Mouse (Mus musculus) intestine, embryonic 16.5 days (tissue): Measurements from ENCODE around the gene Prkn. TPM values are rescaled to one million over a fixed set of nuclear protein-coding genes. Genes with fewer than 3 reads are reported as not detected.

Experiments
- ATAC-seq: fragments of 200-750 bp; cut with Nextera tagmentation; 2 replicates; pipeline ENCODE4 v1.8.0; 2017; ENCODE audit warnings: moderate TSS enrichment, moderate library complexity
- H3K27ac ChIP-seq: fragments of 300-500 bp; sonication (generic); 2 replicates; pipeline ENCODE4 v1.5.1; 2014; ENCODE audit warnings: mild to moderate bottlenecking, low read length
- H3K27me3 ChIP-seq: fragments of 300-500 bp; sonication (generic); replicated peaks from 2 replicates; pipeline ENCODE4 v1.6.1; 2014; ENCODE audit warnings: low read length, control low read depth, mixed read lengths; ENCODE audit not compliant: control insufficient read depth, insufficient read depth
- H3K36me3 ChIP-seq: fragments of 300-500 bp; sonication (generic); 2 replicates; pipeline ENCODE4 v1.6.1; 2014; ENCODE audit warnings: low read length, control low read depth; ENCODE audit not compliant: control insufficient read depth, insufficient read depth
- H3K4me1 ChIP-seq: fragments of 300-500 bp; sonication (generic); 2 replicates; pipeline ENCODE4 v1.6.1; 2014; ENCODE audit warnings: low read length, control low read depth, mixed read lengths; ENCODE audit not compliant: control insufficient read depth, insufficient read depth
- H3K4me2 ChIP-seq: fragments of 300-500 bp; sonication (generic); 2 replicates; pipeline ENCODE4 v1.6.1; 2014; ENCODE audit warnings: low read depth, low read length, control low read depth
- H3K4me3 ChIP-seq: fragments of 300-500 bp; sonication (generic); 2 replicates; pipeline ENCODE4 v1.5.1; 2014; ENCODE audit warnings: mild to moderate bottlenecking, low read length
- H3K9ac ChIP-seq: fragments of 300-500 bp; sonication (generic); 2 replicates; pipeline ENCODE4 v1.6.1; 2014; ENCODE audit warnings: low read depth, low read length
- H3K9me3 ChIP-seq: fragments of 300-500 bp; sonication (generic); 2 replicates; pipeline ENCODE4 v1.6.1; 2016; ENCODE audit warnings: low read length, control low read depth; ENCODE audit not compliant: control insufficient read depth
- WGBS: fragments of 180-500 bp; shearing (Covaris S2); extraction: QIAGEN DNeasy Blood & Tissue Kit; methylation state at CpG from one replicate; pipeline ENCODE4 v1.1.7; 2014; 5-methylcytosine and 5-hydroxymethylcytosine counted together
- polyA plus RNA-seq: library from polyadenylated mRNA; unstranded; fragments of >200 nt; fragmentation: Nextera tagmentation; extraction: Ambion mirVana; gene quantifications from 2 replicates; pipeline ENCODE4 v1.2.1, GENCODE M21; 2015

Gene Prkn
- polyA plus RNA-seq, 1 experiment from 2014 or later, result 1.3 TPM

DNA sequence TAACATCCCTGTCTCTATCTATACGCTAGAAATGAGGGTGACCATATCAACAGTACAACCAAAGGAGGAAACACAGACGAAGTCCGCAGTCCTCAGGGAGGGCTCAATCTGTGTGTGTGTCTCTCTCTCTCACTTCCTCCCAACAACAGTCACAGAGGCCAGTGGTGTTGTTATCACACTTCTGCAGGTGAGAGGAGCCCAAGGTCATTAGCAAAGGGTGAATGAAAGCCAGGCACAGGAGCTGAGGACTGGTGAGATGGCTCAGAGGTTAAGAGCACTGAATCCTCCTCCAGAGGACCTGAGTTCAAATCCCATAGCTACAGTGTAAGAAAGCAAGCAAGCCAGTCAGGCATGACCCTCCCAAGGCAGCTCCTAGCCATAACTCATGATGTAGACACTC, 1199.7 kb downstream of the Prkn start:
- Histone ChIP-seq H3K36me3 (no peaks in the 10 kb centered on the region), H3K4me2 (no peak overlapping the region), H3K27me3 (no peaks in the 10 kb centered on the region), H3K9ac (no peak overlapping the region), H3K4me1 (no peaks in the 10 kb centered on the region; the same call in 1 of the 2 replicates), H3K27ac (no peak overlapping the region), H3K9me3 (no peaks in the 10 kb centered on the region), H3K4me3 (no peak overlapping the region)
- 64% methylated on average over 3 of the region's 3 CpGs for WGBS
- no peak for ATAC-seq

DNA sequence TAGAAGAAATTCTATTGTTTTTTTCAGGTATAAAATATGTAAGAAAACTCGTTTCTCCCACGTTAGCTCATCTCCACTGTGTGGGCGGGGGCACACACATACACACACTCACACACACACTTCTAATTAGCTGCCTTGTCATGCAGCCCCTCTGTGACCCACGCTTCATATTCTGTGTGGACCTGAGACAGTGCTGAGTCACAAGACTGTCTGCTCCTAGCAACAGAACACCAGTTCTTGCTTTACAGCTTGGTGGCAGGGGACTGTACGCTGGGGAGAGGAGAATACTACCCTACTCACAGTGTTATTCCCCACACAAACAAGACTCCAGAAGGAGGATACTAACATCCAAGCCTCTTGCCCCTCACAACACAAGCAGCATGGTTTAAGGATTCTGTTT, 1200.4 kb downstream of the Prkn start:
- 79% methylated on average over 5 of the region's 5 CpGs for WGBS
- H3K27ac ChIP-seq, result no peak overlapping the region
- no peak for ATAC-seq

DNA sequence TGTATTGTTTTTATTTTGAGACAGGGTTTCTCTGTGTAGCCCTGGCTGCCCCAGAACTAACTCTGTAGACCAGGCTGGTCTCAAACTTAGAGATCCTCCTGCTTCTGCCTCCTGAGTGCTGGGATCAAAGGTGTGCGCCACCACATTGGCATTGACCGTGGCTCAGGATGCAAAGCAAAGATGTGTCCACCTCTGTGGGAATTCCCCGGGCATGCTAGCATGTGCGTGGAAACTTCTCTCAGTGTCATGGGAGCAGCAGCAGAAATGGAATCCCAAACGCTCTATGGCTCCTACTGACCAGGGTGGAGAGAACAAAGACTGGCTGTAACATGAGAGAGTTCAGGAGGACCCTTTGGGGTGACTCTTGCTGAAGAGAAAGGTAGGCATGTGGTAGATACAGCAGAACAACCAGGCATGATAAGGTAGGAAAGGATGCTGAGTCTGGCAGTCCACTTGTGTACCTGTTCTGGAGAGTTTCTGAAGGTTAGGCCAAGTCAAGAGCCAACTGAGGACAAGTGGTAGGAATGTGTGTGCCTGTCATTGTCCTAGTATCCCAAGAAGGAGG, 1201.0 kb downstream of the Prkn start:
- Histone ChIP-seq H3K9ac (no peak overlapping the region), H3K27me3 (no peaks in the 10 kb centered on the region), H3K27ac (no peak overlapping the region), H3K4me3 (no peak overlapping the region), H3K9me3 (no peaks in the 10 kb centered on the region), H3K4me2 (no peak overlapping the region), H3K36me3 (no peaks in the 10 kb centered on the region), H3K4me1 (peaks cover 3% of the 10 kb centered on the region; the same call in 1 of the 2 replicates)
- no peak for ATAC-seq
- WGBS, result 90% methylated on average over 5 of the region's 5 CpGs

More for the DNA sequence above, 1200.4 kb downstream of the Prkn start:
- Histone ChIP-seq H3K27me3 (no peaks in the 10 kb centered on the region), H3K4me2 (no peak overlapping the region), H3K9me3 (no peaks in the 10 kb centered on the region), H3K4me1 (no peaks in the 10 kb centered on the region; the same call in 1 of the 2 replicates), H3K9ac (no peak overlapping the region), H3K36me3 (no peaks in the 10 kb centered on the region), H3K4me3 (no peak overlapping the region)

DNA sequence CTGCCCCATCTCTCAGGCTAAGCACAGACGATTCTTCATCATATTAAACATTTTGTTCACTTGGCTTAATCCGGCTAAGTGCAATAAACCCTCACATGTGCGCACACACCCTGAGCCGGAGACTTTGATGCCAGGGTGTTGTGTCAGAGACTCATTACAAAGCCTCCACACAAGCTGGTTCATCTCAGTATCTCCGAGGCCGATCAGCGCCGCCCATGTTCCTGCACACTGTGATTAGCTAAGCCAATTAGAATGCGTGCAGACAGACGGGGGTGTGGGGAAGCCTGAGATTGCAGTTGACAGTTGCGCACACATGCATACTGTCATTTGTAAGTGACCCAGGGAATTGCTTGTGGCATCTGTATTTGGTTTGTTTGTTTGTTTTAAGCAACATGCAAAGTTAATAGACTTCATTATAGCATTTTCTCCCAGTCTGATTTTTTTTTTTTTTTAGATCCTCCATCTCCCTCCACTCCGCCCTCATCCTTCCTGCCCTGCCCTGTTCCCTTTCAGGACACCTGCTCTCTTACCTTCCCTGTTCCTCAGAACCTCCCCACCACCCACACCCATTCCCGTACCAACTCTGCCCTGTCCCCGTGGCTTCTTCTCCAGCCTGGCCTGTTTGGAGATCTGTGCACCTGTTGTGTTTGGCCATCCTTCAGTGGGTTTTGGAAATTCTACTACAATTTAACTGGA, 1202.5 kb downstream of the Prkn start:
- Histone ChIP-seq H3K9ac (no peak overlapping the region), H3K4me3 (no peak overlapping the region), H3K4me2 (no peak overlapping the region), H3K4me1 (peaks cover 3% of the 10 kb centered on the region; the same call in 1 of the 2 replicates), H3K27ac (no peak overlapping the region), H3K9me3 (no peaks in the 10 kb centered on the region), H3K27me3 (no peaks in the 10 kb centered on the region), H3K36me3 (no peaks in the 10 kb centered on the region)
- WGBS, result 52% methylated on average over 14 of the region's 14 CpGs
- peak; percentile 80 for ATAC-seq

DNA sequence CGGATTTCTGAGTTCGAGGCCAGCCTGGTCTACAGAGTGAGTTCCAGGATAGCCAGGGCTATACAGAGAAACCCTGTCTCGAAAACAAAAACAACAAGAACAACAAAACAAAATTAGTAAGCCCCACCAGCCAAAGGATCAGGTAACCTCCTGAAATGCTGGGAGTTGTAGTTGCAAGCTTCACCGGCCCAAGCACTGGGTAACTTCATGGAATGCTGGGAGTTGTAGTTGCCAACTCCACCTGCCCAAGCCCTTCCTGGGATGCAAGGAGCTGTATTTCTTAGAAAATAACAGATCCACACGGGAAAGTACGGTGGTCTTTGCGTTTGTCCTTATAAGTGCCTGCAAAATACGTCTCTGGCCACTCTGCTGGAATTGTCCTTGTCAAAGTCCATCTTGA, 1204.0 kb downstream of the Prkn start:
- H3K27me3 ChIP-seq, result no peaks in the 10 kb centered on the region
- no peak overlapping the region for H3K4me2 ChIP-seq
- H3K9me3 ChIP-seq, result no peaks in the 10 kb centered on the region
- no peak overlapping the region for H3K4me3 ChIP-seq
- H3K27ac ChIP-seq, result no peak overlapping the region
- H3K4me1 ChIP-seq, result peaks cover 3% of the 10 kb centered on the region; the same call in 1 of the 2 replicates
- H3K36me3 ChIP-seq, result no peaks in the 10 kb centered on the region
- ATAC-seq, result no peak
- 74% methylated on average over 8 of the region's 8 CpGs for WGBS
- no peak overlapping the region for H3K9ac ChIP-seq

DNA sequence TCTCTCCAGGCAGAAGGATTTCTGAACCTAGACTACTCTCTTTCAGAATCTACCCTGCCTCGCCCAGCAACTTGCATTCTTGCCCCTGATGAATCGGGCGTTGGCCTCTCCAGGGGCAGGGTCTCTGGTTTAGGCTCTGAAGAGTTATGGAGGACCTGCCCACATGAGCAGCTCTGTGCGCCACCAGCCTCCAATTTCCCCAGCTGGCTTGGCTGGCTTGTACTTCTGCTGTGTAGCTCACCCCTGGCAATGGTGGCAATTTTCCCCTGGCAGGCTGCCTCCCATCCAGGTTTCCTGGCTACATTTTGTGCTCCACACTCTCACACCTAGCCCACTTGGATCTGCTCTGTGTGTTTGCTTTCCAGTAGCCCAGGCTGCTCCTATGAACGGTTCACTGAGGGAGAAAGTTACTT, 1205.7 kb downstream of the Prkn start:
- 49% methylated on average over 5 of the region's 5 CpGs for WGBS
- no peak for ATAC-seq

DNA sequence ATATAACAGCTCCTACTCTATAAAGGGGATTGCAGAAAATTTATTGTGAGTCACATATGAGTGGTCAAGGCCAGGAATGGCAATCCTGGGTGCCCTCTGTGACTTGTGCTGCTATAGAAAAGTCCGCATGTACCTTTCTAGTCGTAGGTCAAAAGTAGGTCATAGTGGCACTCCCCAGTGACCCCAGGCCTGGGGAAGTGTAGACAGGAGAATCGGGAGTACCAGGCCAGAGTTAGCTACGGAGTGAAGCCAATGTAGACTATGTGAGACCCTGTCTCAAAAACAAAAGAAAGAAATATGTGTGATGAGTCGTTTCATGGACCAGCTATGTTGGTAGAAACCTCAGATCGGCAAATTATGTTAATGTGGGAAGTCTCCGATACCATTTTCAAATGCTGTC, 1206.8 kb downstream of the Prkn start:
- no peak overlapping the region for H3K9ac ChIP-seq
- ATAC-seq, result no peak
- 74% methylated on average over 7 of the region's 7 CpGs for WGBS

More for the DNA sequence above, 1205.7 kb downstream of the Prkn start:
- no peak overlapping the region for H3K4me3 ChIP-seq
- H3K36me3 ChIP-seq, result no peaks in the 10 kb centered on the region
- no peak overlapping the region for H3K4me2 ChIP-seq
- H3K27ac ChIP-seq, result no peak overlapping the region
- H3K9ac ChIP-seq, result no peak overlapping the region
- H3K4me1 ChIP-seq, result peaks cover 3% of the 10 kb centered on the region; the same call in 1 of the 2 replicates
- no peaks in the 10 kb centered on the region for H3K9me3 ChIP-seq
- no peaks in the 10 kb centered on the region for H3K27me3 ChIP-seq

DNA sequence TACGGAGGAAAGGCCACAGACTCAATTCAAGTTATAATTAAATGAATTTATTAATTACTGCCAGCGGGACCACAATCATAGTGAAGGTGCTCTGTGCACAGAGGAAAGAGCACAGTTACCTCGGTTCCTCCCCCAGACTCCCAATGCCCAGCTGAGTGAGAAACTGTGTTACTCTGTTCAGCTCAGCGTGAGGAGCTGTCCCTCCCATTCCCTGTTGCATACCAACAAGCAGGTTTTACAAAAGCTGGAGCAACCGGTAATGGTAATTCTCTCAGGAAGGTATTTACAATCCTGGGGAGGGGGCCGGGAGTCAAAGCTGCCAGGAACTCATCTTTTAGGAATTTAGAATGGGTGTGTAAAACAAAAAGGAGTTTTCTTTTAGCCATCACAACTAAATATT, 1207.3 kb downstream of the Prkn start:
- Histone ChIP-seq H3K27me3 (no peaks in the 10 kb centered on the region), H3K4me3 (no peak overlapping the region), H3K9ac (no peak overlapping the region), H3K4me2 (no peak overlapping the region), H3K27ac (no peak overlapping the region), H3K9me3 (no peaks in the 10 kb centered on the region), H3K4me1 (peaks cover 3% of the 10 kb centered on the region; the same call in 1 of the 2 replicates), H3K36me3 (no peaks in the 10 kb centered on the region)
- WGBS, result 34% methylated on average over 6 of the region's 6 CpGs
- no peak for ATAC-seq

More for the DNA sequence above, 1206.8 kb downstream of the Prkn start:
- Histone ChIP-seq H3K36me3 (no peaks in the 10 kb centered on the region), H3K4me3 (no peak overlapping the region), H3K27ac (no peak overlapping the region), H3K9me3 (no peaks in the 10 kb centered on the region), H3K27me3 (no peaks in the 10 kb centered on the region), H3K4me2 (no peak overlapping the region), H3K4me1 (peaks cover 3% of the 10 kb centered on the region; the same call in 1 of the 2 replicates)

DNA sequence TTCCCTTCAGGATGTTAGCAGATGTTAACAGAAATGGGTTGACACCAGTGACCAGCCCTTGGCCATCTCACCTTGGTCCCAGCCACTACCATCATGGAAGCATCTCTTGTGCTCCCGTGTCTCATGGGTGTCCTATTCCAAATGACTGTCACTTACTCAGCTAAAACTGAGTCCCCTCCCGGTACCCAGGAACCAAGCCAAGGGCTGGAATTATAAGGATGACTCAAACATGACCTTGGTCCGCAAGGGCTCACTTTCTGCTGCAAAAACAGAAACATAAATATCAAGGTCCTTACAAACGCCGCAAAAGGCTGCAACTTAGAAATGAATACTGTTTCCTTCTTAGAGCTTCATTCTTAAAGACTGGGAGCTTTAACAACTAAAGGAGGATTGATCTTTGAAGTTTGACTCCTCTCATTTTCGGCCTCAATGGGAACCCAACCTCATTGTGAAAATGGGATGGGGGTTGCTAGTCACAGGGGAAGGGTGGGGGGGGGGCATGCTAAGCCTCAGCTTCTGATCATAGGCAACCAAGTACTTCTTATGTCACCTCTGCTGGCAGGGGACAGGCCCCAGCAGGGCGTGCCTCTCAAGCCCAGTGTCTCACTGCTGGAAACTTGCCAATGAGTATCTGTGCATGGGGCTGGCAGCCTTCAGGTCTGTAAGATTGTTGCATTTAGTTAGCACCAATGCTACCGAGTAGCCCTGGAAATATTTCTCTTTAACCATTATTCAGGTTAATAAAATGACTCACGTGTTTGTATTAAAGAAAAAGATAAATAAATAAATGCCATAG, 1208.7 kb downstream of the Prkn start:
- Histone ChIP-seq H3K27me3 (no peaks in the 10 kb centered on the region), H3K9ac (no peak overlapping the region)
- peak; percentile 62; the same call in 1 of the 2 replicates for ATAC-seq

More for the DNA sequence above, 1208.7 kb downstream of the Prkn start:
- Histone ChIP-seq H3K27ac (no peak overlapping the region), H3K4me3 (no peak overlapping the region), H3K4me1 (peaks cover 3% of the 10 kb centered on the region; the same call in 1 of the 2 replicates), H3K4me2 (no peak overlapping the region), H3K9me3 (no peaks in the 10 kb centered on the region), H3K36me3 (no peaks in the 10 kb centered on the region)
- WGBS, result 68% methylated on average over 9 of the region's 9 CpGs
